Mouse (Mus musculus): ENCODE data around the gene Abtb2. TPM values are rescaled to one million over a fixed set of nuclear protein-coding genes. Genes with fewer than 3 reads are reported as not detected.

The Abtb2 gene
- polyA plus RNA-seq, 1 experiment, result 10.4 TPM

DNA sequence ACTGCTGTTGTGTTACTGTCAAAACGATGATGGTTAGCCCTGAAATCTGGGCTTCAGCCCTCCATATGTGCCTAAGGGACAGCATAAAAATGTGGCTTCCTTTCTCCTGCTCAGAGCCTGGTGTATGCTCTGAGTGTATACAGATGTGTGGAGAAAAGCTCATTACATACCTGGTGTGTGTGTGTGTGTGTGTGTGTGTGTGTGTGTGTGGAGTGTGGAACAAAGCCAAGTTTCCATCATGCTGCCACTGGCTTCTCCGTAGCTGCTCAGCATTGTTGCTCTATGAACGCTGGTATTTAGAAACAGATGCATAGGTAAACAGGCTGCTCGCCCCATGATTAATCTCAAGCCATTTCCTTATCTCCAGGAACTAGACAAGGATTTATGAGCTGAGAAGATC lies 137.8 kb downstream of the Abtb2 start:
- Histone ChIP-seq H3K4me1 (ENCODE audit: control insufficient read depth, insufficient read depth, low read length) (no peaks in the 10 kb centered on the region), H3K4me3 (replicated peaks; ENCODE audit: extremely low read depth, low read depth, low read length) (no peak overlapping the region)
- TF ChIP-seq CTCF (IDR thresholded peaks at IDR 0.05; ENCODE audit: insufficient read depth, low read length) (no peak), POLR2A (IDR thresholded peaks at IDR 0.05; ENCODE audit: borderline replicate concordance, extremely low read depth, low read depth, low read length) (no peak)
- WGBS, result 56% methylated on average over 4 of the region's 4 CpGs
- DNase-seq, result no peak

DNA sequence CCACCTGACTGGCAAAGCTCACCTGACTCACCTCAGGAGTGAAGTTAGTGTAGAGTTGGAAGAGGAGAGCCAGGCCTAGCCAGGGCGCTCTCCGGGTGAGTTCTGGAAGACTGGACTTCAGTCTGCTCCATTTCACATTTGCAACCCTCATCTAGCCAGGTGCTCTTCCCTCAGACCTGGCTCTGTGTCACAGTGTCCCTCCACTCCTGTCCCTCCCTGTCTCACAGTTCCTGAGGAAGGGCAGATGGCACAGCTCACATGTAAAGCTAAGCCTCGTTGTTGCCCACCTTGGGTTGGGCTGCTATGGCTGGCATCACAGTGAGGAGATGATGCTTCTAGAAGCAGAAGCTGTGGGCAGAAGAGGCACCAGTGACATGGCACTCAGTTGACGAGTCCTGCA lies 139.7 kb downstream of the Abtb2 start:
- H3K4me1 ChIP-seq (ENCODE audit: control insufficient read depth, insufficient read depth, low read length), result no peaks in the 10 kb centered on the region
- 89% methylated on average over 4 of the region's 4 CpGs for WGBS
- no peak overlapping the region for H3K4me3 ChIP-seq (replicated peaks; ENCODE audit: extremely low read depth, low read depth, low read length)
- no peak for DNase-seq
- no peak for TF ChIP-seq CTCF (IDR thresholded peaks at IDR 0.05; ENCODE audit: insufficient read depth, low read length)
- no peak for TF ChIP-seq POLR2A (IDR thresholded peaks at IDR 0.05; ENCODE audit: borderline replicate concordance, extremely low read depth, low read depth, low read length)

DNA sequence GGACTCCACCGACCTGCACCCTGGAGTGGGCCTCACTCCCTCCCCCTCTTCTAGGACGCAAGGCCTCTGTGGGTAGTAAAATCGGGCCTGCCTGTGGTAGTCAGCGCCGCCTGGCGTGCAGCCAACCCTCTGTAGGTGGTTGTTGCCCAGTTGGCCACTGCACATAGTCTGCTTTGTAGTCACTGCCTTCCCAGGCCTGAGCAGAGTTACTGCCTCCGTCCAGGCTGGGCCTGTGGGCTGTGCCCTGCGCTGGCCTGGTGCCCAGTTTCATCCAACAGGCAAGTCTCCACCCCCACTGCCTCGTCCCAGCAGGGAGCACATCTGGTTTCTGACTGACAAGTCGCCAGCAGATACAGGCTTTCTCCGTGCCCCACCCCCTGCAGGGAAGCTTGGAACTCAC lies 140.1 kb downstream of the Abtb2 start:
- WGBS, result 45% methylated on average over 11 of the region's 11 CpGs
- TF ChIP-seq CTCF (IDR thresholded peaks at IDR 0.05; ENCODE audit: insufficient read depth, low read length), result no peak
- no peak for TF ChIP-seq POLR2A (IDR thresholded peaks at IDR 0.05; ENCODE audit: borderline replicate concordance, extremely low read depth, low read depth, low read length)
- H3K4me1 ChIP-seq (ENCODE audit: control insufficient read depth, insufficient read depth, low read length), result no peaks in the 10 kb centered on the region
- H3K4me3 ChIP-seq (replicated peaks; ENCODE audit: extremely low read depth, low read depth, low read length), result no peak overlapping the region
- no peak for DNase-seq

DNA sequence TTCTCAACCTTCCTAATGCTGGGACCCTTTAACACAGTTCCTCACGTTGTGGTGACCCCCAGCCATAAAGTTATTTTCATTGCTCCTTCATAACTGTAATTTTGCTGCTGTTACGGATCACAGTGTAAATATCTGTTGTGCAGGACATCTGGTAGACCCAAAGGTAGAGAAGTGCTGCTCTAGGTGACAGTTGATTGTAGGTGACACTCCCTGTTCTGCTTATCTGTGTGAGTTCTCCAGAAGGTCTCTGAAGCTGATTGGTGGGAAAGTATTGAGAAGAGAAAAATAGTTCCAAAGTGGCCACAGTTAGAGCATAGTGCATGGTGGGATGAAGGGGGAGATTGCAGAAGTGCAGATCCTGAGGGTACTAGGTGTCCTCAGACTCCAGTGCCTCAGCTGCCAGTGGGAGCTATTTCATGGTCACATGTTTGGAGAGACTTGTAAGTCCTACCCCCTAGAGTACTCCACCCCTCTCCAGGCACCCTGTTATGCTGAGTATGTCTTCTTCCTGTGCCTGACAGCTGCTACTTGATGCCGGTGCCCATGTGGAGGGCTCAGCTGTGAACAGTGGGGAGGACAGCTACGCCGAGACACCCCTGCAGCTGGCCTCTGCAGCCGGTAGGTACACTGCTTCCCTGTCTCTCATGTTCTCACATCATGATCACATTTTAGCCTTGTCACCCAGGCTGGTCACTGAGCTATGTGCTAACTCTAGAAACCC lies 141.1 kb downstream of the Abtb2 start:
- no peak overlapping the region for H3K4me3 ChIP-seq (replicated peaks; ENCODE audit: extremely low read depth, low read depth, low read length)
- DNase-seq, result no peak
- WGBS, result 73% methylated on average over 6 of the region's 6 CpGs
- no peak for TF ChIP-seq POLR2A (IDR thresholded peaks at IDR 0.05; ENCODE audit: borderline replicate concordance, extremely low read depth, low read depth, low read length)
- no peak for TF ChIP-seq CTCF (IDR thresholded peaks at IDR 0.05; ENCODE audit: insufficient read depth, low read length)
- no peaks in the 10 kb centered on the region for H3K4me1 ChIP-seq (ENCODE audit: control insufficient read depth, insufficient read depth, low read length)

DNA sequence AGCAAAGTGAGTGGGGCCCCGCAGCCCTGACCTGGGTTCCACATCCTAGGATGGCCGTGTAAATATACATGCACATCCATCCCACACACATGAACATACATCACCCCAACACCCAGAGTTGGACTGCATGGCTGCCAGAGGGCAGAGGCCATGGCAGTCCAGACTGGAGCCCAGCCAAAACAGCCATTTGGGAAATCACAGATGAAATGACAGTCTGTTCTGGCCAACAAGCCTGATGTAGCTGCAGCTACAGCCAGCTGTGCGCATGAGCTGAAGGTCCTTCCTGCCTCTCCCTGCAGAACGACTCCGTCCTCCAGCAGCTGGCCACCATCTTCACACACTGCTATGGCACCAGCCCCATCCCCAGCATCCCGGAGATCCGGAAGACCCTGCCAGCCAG lies 144.7 kb downstream of the Abtb2 start:
- 69% methylated on average over 7 of the region's 7 CpGs for WGBS
- Histone ChIP-seq H3K4me1 (ENCODE audit: control insufficient read depth, insufficient read depth, low read length) (no peaks in the 10 kb centered on the region), H3K4me3 (replicated peaks; ENCODE audit: extremely low read depth, low read depth, low read length) (no peak overlapping the region)
- no peak for DNase-seq
- no peak for TF ChIP-seq CTCF (IDR thresholded peaks at IDR 0.05; ENCODE audit: insufficient read depth, low read length)
- no peak for TF ChIP-seq POLR2A (IDR thresholded peaks at IDR 0.05; ENCODE audit: borderline replicate concordance, extremely low read depth, low read depth, low read length)

DNA sequence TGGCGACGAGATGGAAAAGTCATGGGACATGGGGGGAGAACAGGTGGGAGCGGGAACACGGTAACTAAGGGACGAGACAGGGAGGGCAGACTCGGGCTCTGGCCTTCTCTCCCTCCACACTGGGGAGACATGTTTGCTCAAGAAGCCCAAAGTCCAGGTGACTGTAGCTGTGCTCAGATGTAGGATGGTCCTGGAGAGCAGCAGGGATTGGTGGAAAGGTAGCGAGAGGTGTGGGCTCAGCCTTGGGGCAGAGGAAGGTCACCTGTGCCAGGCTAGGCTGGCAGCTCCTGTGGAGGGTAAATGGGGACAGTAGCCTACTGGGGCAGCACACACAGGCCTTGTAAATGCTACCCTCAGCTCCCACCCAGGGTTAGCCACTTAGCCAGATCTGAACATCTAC lies 147.7 kb downstream of the Abtb2 start:
- TF ChIP-seq CTCF (IDR thresholded peaks at IDR 0.05; ENCODE audit: insufficient read depth, low read length) (no peak), POLR2A (IDR thresholded peaks at IDR 0.05; ENCODE audit: borderline replicate concordance, extremely low read depth, low read depth, low read length) (no peak)

DNA sequence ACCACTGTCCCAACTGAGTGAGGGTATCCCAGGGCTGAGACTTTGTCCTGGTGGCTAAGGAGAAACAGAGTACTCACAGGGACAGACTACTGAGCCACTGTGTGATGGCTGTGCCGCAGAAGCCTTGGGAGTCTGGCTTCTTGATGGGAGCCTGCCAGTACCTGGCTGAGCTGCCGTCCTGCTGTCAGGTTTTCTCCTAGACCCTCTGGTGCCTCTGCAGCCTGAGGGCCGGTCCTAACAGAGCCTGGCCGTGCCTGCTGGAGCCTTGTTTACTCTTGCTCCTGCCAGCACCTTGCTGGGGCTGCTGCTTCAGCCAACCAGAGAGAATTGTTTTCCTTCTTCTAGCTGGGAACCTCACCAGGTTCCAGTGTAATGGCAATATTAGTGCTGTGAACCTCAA lies 148.3 kb downstream of the Abtb2 start:
- WGBS, result 83% methylated on average over 4 of the region's 4 CpGs
- TF ChIP-seq CTCF (IDR thresholded peaks at IDR 0.05; ENCODE audit: insufficient read depth, low read length) (no peak), POLR2A (IDR thresholded peaks at IDR 0.05; ENCODE audit: borderline replicate concordance, extremely low read depth, low read depth, low read length) (no peak)
- H3K4me1 ChIP-seq (ENCODE audit: control insufficient read depth, insufficient read depth, low read length), result no peaks in the 10 kb centered on the region
- H3K4me3 ChIP-seq (replicated peaks; ENCODE audit: extremely low read depth, low read depth, low read length), result no peak overlapping the region
- DNase-seq, result no peak

More for the DNA sequence above, 147.7 kb downstream of the Abtb2 start:
- 86% methylated on average over 7 of the region's 7 CpGs for WGBS
- Histone ChIP-seq H3K4me1 (ENCODE audit: control insufficient read depth, insufficient read depth, low read length) (no peaks in the 10 kb centered on the region), H3K4me3 (replicated peaks; ENCODE audit: extremely low read depth, low read depth, low read length) (no peak overlapping the region)
- no peak for DNase-seq

DNA sequence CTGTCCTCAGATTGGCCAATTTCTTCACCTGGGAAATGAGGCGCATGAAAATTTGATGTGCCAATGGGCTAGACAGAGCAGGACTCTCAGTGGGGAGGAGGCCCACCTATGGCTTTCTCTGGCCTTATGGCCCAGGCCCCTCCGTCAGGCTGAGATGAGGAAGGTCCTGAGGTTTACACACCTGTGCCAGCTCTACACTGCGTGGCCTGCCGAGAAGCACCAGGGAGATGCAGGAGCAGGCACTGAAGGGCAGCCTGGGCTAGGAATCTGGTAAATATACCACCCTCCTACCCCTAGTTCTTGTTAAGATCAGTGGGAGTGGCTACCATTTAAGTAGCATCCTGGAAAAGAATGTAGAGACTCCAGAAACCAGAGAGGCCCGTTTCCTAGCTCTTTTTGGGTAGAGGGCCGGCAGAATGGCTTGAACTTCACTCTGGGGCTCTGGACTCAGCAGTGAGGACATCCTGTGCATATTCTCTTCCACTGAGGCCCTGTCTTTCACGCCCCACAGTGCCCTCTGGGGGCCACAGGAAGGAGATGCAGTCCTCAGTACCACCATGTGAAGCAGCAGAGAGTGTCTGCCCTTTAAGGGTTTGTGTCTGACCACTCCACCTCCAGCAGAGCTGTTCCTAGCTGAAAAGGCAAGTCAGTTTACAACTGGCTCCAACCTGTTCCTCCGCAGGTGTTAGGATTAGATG lies 152.6 kb downstream of the Abtb2 start:
- Histone ChIP-seq H3K4me1 (ENCODE audit: control insufficient read depth, insufficient read depth, low read length) (no peaks in the 10 kb centered on the region), H3K4me3 (replicated peaks; ENCODE audit: extremely low read depth, low read depth, low read length) (no peak overlapping the region)
- peak; percentile 39 for DNase-seq
- TF ChIP-seq POLR2A (IDR thresholded peaks at IDR 0.05; ENCODE audit: borderline replicate concordance, extremely low read depth, low read depth, low read length), result no peak
- TF ChIP-seq CTCF (IDR thresholded peaks at IDR 0.05; ENCODE audit: insufficient read depth, low read length), result peak; percentile 96
- 58% methylated on average over 8 of the region's 8 CpGs for WGBS

DNA sequence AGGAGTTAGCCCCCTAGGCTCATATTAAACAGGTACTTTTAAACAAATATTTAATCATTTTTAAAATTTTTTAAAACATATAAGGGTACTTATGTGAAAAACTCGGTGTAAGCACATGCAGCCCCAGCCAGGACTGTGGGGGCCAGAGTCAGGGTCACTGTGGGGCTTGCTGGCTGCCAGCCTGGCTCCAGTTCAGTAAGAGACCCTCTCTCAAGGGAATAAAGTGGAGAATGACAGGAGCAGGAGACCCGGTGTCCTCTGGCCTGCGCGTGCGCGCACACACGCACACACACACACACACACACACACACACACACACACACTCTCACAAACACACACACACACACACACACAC lies 153.2 kb downstream of the Abtb2 start:
- TF ChIP-seq POLR2A (IDR thresholded peaks at IDR 0.05; ENCODE audit: borderline replicate concordance, extremely low read depth, low read depth, low read length), result no peak
- Histone ChIP-seq H3K4me1 (ENCODE audit: control insufficient read depth, insufficient read depth, low read length) (no peaks in the 10 kb centered on the region), H3K4me3 (replicated peaks; ENCODE audit: extremely low read depth, low read depth, low read length) (no peak overlapping the region)
- WGBS, result 83% methylated on average over 7 of the region's 7 CpGs
- DNase-seq, result no peak

DNA sequence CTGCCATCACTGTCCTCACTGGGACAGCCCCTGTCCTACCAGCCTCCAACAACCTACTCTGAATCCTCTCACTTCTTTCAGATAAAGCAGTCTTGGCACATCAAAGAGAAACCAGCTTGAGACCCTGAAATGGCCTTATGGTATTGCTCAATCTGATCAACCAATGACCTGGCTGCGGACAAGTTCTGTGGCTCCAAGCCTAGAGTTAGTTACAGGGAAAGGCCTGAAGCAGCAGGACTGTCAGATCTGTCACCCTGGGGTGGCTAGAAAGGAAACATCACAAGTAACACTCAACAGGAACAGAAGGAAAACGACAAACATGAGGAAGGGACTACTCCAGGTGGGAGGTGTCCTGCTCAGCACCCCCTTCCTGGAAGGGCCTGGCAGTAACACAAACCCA lies 158.4 kb downstream of the Abtb2 start:
- Histone ChIP-seq H3K4me1 (ENCODE audit: control insufficient read depth, insufficient read depth, low read length) (no peaks in the 10 kb centered on the region), H3K4me3 (replicated peaks; ENCODE audit: extremely low read depth, low read depth, low read length) (no peak overlapping the region)
- 75% methylated on average over 2 of the region's 2 CpGs for whole genome bisulfite sequencing
- TF ChIP-seq CTCF (IDR thresholded peaks at IDR 0.05; ENCODE audit: insufficient read depth, low read length) (no peak), POLR2A (IDR thresholded peaks at IDR 0.05; ENCODE audit: borderline replicate concordance, extremely low read depth, low read depth, low read length) (no peak)
- DNase-seq, result no peak
